Mouse (Mus musculus): ENCODE results near the gene Tyk2.

The Tyk2 gene

DNA sequence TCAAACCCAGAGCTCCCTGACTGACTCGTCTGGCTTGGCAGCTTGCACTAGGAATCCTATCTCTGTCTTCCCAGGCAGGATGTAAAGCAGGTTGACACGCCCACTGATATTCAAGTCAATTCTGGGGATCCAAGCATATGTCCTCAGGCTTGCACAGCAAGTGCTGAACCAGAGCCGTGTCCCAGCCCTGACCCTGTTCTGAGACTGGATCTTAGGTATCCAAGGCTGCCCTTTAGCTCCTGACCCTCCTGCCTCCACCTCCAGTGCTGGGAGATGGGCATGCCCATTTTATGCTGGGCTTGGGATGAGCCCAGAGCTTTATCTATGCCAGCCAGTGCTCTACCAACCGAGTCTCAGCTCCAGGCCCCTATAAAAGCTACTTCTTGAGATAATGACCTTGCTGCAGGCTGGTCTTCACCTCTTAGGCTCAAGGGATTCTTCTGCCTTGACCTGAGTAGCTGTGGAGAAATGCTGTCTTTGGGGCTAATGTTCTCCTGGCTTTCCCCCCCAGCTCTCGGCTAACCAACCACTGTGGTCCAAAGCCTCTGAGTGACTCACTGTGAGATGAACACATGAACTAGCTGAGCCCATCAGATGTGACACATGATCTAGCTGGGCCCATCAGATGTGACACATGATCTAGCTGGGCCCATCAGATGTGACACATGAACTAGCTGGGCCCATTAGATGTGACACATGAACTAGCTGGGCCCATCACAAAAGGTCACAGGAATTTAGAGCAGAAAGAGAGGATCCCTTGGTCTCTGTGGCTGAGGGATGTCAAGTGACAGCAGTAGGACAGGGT lies 25.1 kb downstream of the Tyk2 start:
- CTCF ChIA-PET = interaction anchor here in 2 of 4 experiments (0.6 to 0.9 kb wide), 2 partner anchors 40 to 55 kb away, joined by 3 to 6 read pairs; no protein-coding TSS in a partner anchor
- POLR2A ChIA-PET = interaction anchor here (0.8 to 18.0 kb wide), 13 partner anchors 8 to 89 kb away, joined by 3 to 294 read pairs (median 6); partner anchors contain the start of genes Gm38431 (in 4 of the 4), Raver1 (in 4 of the 4), Fdx1l (in 1 of the 4) and Gm49373 (in 1 of the 4)

DNA sequence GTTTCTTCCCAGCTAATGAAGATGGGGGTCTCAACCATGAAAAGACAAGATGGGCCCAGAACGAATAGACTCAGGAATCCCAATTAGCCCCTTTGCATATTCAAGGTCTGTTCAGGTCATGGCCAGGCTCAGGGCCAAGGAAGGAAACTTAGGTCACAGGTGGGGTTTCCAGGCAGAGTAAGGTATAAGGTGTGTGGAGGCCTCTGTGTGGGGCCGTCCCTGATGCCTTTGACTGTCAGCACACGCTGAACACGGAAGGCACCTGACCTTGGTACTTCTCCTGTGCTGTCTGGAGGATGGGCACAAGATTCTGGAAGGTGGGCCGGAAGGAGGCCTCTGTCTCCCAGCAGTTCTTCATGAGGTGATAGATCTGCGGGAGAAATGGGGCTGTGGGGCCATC lies 26.2 kb downstream of the Tyk2 start:
- POLR2A ChIA-PET = interaction anchor here in 3 of 4 experiments (0.5 to 18.0 kb wide), 14 partner anchors 7 to 177 kb away, joined by 3 to 294 read pairs (median 4); partner anchors contain the start of genes Gm38431 (in 3 of the 3), Raver1 (in 3 of the 3) and Tyk2 (in 1 of the 3)
- CTCF ChIA-PET = interaction anchor here in 1 of 4 experiments (0.9 kb wide), 1 partner anchor 57 kb away, joined by 3 read pairs; no protein-coding TSS in a partner anchor

DNA sequence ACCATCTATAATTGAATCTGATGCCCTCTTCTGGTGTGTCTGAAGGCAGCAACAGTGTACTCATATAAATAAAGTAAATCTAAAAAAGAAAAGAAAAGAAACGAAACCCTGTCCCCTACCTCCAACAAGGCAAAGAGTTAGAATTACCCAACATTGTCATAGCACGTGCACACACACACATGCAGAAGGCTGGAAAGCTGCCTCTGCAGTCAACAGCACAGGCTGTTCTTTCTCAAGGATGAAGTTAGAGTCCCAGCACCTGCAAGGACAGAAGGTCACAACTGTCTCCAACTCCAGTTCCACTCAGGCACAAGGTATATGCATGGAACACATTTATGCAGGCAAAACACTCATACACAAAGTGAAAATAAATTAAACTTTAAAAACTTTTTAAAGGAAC lies 29.0 kb downstream of the Tyk2 start:
- ChIA-PET POLR2A (interaction anchor here in 2 of 4 experiments (14.9 to 18.0 kb wide), 2 partner anchors 11 to 15 kb away, joined by 254 to 294 read pairs; partner anchors contain the start of genes Gm38431 (in 2 of the 2) and Raver1 (in 2 of the 2)), CTCF (no interaction called here)

DNA sequence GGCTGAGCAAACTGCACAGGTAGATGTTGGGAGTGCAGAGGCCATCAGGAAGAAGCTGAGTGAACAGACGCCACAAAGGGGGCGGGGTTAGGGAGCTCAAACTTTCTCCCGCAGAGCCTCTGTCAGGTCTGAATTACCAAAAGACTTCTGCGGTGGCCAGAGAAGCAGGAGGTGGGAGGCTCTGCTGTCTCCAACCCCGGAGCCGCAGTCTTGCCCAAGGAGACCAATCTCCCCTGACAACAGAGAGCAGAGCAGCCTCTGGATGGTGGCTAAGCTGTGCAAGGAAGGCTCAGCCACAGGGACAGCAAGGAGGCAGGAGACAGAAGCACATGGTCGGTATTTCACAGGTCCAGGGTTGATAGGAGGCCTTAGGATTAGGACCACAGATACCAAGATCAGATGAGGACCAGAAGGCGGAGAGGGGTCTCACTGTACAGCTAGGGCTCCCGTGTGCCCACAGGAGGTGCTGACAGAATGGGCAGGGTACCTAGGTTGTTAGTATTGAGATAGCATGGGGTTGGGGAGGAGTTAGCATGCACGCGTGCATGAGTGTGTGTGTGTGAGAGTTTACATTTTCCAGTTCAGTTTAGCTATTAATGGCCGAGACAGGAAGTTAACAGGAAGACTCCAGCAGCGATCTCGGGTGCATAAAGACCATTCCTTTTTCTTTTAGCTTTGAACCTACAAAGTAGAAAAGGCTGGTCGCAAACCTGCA lies 30.4 kb downstream of the Tyk2 start:
- CTCF ChIA-PET = interaction anchor here (0.6 to 2.1 kb wide), 15 partner anchors 9 to 442 kb away, joined by 3 to 13 read pairs (median 5); partner anchors contain the start of genes Eif3g (in 1 of the 4), Gm38431 (in 1 of the 4) and Raver1 (in 1 of the 4)
- POLR2A ChIA-PET = interaction anchor here (0.5 to 18.0 kb wide), 37 partner anchors 8 to 446 kb away, joined by 3 to 294 read pairs (median 5); partner anchors contain the start of genes Gm38431 (in 3 of the 4), Raver1 (in 3 of the 4), Fdx1l (in 2 of the 4) and Tyk2 (in 2 of the 4)

GRCm38 (mm10) chr9:21097793-21098192 lies 33.2 kb downstream of the Tyk2 start:
- ChIA-PET CTCF (no interaction called here), POLR2A (interaction anchor here (0.7 to 18.0 kb wide), 13 partner anchors 7 to 220 kb away, joined by 3 to 294 read pairs (median 3); partner anchors contain the start of genes Gm38431 (in 2 of the 4), Raver1 (in 2 of the 4), Fdx1l (in 1 of the 4) and Gm49373 (in 1 of the 4))

- ChIA-PET POLR2A (interaction anchor here in 3 of 4 experiments (0.6 to 18.0 kb wide), 13 partner anchors 9 to 205 kb away, joined by 3 to 294 read pairs (median 3); partner anchors contain the start of genes Fdx1l (in 2 of the 3), Gm49373 (in 2 of the 3), Icam1 (in 2 of the 3) and Gm38431 (in 1 of the 3)), CTCF (interaction anchor here in 3 of 4 experiments (0.6 to 1.4 kb wide), 7 partner anchors 12 to 197 kb away, joined by 3 to 7 read pairs (median 3); partner anchors contain the start of genes Eif3g (in 1 of the 3) and Tyk2 (in 1 of the 3))
These were observed 35.1 kb downstream of the Tyk2 start for GRCm38 (mm10) chr9:21095958-21096357.

DNA sequence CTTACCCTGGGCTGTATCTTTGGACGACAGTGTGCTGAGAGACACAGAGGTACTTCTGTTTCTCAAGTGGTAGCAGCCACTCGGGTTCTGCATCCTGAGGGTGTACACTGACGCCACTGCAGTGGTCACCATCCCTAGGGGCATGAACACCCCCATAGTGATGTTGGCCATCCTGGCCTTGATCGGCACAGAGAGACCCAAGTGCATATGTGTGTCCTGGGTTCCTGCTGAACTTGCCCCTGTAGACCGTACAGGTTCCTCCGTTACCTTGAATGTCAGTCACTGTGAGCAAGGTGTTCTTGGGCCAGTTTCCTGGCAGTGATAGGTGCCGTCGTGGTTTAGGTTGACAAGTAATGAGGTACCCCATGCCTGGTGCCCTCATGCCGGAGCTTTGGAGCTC lies 37.6 kb downstream of the Tyk2 start:
- POLR2A ChIA-PET = interaction anchor here in 3 of 4 experiments (0.5 to 14.3 kb wide), 17 partner anchors 10 to 453 kb away, joined by 3 to 353 read pairs (median 24); partner anchors contain the start of genes Fdx1l (in 2 of the 3), Gm49373 (in 2 of the 3), Angptl6 (in 1 of the 3) and Icam1 (in 1 of the 3)
- CTCF ChIA-PET = no interaction called here

- ChIA-PET POLR2A (interaction anchor here (0.6 to 14.3 kb wide), 223 partner anchors 8 to 1074 kb away, joined by 3 to 353 read pairs (median 5); partner anchors contain the start of genes Eif3g (in 3 of the 4), Fdx1l (in 3 of the 4), Icam4 (in 3 of the 4) and Icam5 (in 3 of the 4)), CTCF (interaction anchor here in 2 of 4 experiments (0.7 to 1.8 kb wide), 7 partner anchors 8 to 310 kb away, joined by 3 to 7 read pairs (median 5); partner anchors contain the start of gene Eif3g (in 1 of the 2))
These were observed 39.2 kb downstream of the Tyk2 start, which contains the start of the genes Gm38431 and Raver1 for GRCm38 (mm10) chr9:21091707-21092320. Gene Gm38431, minus strand, starts transcription at chr9:21091997. Gene Raver1, minus strand, starts transcription at chr9:21092008.

GRCm38 (mm10) chr9:21090972-21091706 lies 39.9 kb downstream of the Tyk2 start:
- POLR2A ChIA-PET = interaction anchor here (0.6 to 14.3 kb wide), 204 partner anchors 7 to 1074 kb away, joined by 3 to 353 read pairs (median 5); partner anchors contain the start of genes Eif3g (in 3 of the 4), Fdx1l (in 3 of the 4), Gm49373 (in 3 of the 4) and Icam4 (in 3 of the 4)
- CTCF ChIA-PET = interaction anchor here in 2 of 4 experiments (0.7 to 1.8 kb wide), 7 partner anchors 9 to 311 kb away, joined by 3 to 7 read pairs (median 5); partner anchors contain the start of gene Eif3g (in 1 of the 2)

GRCm38 (mm10) chr9:21090537-21090936 lies 40.5 kb downstream of the Tyk2 start:
- CTCF ChIA-PET = interaction anchor here in 2 of 4 experiments (1.1 to 1.8 kb wide), 2 partner anchors 60 to 212 kb away, joined by 3 to 7 read pairs; no protein-coding TSS in a partner anchor
- POLR2A ChIA-PET = interaction anchor here (0.8 to 14.3 kb wide), 56 partner anchors 10 to 446 kb away, joined by 3 to 353 read pairs (median 15); partner anchors contain the start of genes Gm49373 (in 3 of the 4), Icam4 (in 3 of the 4), Zglp1 (in 3 of the 4) and Fdx1l (in 2 of the 4)

- ChIA-PET CTCF (interaction anchor here in 2 of 4 experiments (1.3 to 1.6 kb wide), 2 partner anchors 9 to 83 kb away, joined by 3 read pairs; partner anchors contain the start of gene Fdx1l (in 1 of the 2)), POLR2A (interaction anchor here (0.6 to 15.2 kb wide), 18 partner anchors 4 to 624 kb away, joined by 3 to 353 read pairs (median 5); partner anchors contain the start of genes Gm38431 (in 4 of the 4), Raver1 (in 4 of the 4), Fdx1l (in 2 of the 4) and Gm49373 (in 2 of the 4))
These were observed 47.7 kb downstream of the Tyk2 start for GRCm38 (mm10) chr9:21083324-21083723.

GRCm38 (mm10) chr9:21081127-21081526 lies 49.9 kb downstream of the Tyk2 start:
- POLR2A ChIA-PET = interaction anchor here in 3 of 4 experiments (0.6 to 15.2 kb wide), 9 partner anchors 4 to 178 kb away, joined by 3 to 353 read pairs (median 5); partner anchors contain the start of genes Gm38431 (in 3 of the 3), Raver1 (in 3 of the 3), Fdx1l (in 1 of the 3) and Gm49373 (in 1 of the 3)
- CTCF ChIA-PET = no interaction called here

DNA sequence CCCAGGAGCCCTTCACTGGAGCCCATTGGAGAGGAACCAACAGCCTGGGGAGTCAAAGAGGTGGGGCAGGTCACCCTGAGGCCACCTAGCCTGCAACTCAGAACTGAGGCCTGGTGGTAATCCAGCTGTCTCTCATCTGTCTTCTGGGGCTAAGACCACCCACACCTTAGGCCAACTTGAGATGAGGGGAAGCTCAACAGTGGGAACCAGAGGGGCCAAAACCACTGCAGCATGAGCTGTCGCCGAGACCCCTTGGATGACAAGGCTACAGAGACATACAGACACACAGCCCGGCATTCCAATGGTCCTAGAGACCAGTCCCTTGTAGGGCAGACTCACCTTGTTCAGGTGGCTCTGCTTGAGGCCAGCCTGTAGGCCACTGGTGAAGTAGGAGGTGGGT lies 55.4 kb downstream of the Tyk2 start:
- POLR2A ChIA-PET = interaction anchor here in 3 of 4 experiments (0.9 to 15.2 kb wide), 13 partner anchors 10 to 60 kb away, joined by 3 to 353 read pairs (median 5); partner anchors contain the start of genes Gm38431 (in 3 of the 3), Raver1 (in 3 of the 3), Icam1 (in 1 of the 3) and Tyk2 (in 1 of the 3)
- CTCF ChIA-PET = no interaction called here

DNA sequence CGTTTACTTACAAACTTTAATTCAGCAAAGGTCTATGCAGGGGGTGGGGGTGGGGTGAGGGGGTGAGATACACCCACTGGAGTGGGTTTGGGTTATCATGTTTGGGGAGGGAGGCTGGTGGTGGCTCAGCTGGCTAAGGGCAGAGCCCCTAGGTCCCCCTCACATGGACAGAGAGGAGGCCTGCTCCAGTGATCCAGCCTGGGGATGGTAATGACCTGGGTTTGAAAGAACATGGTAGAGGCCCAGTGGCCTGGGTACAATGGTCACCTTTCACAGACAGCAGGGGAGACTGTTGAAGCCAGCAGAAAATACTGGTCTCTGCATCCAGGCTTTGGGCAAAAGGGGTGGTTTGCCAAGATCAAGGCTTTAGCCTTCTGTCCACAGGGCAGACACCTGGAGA lies 56.9 kb downstream of the Tyk2 start:
- POLR2A ChIA-PET = interaction anchor here in 3 of 4 experiments (0.6 to 15.2 kb wide), 23 partner anchors 10 to 453 kb away, joined by 3 to 353 read pairs (median 5); partner anchors contain the start of genes Gm38431 (in 3 of the 3), Raver1 (in 3 of the 3), Eif3g (in 1 of the 3) and Kri1 (in 1 of the 3)
- CTCF ChIA-PET = interaction anchor here in 2 of 4 experiments (0.6 to 1.2 kb wide), 3 partner anchors 9 to 144 kb away, joined by 3 read pairs; partner anchors contain the start of gene Icam4 (in 1 of the 2)

All from embryonic stem cell, embryonic (primary cell).